Mouse (Mus musculus) heart, embryonic 16.5 days (tissue): ENCODE measurements at regions not wholly inside any gene's neighbourhood (a gene's known extent, or its start where the extent isn't known, plus 50 kb on each side); places are given as distances from the start of the nearest gene placed in this dataset.
A peak's percentile ranks its signal among the peaks of the same experiment; 100 is the strongest.
"Not testable (repeated sequence)": the region's sequence is repeated elsewhere in the genome, so short reads cannot be mapped to it uniquely, and the experiment has no call there.

Source experiments
- ATAC-seq: fragments of 200-750 bp; cut with Nextera tagmentation; replicated peaks from 2 replicates; pipeline ENCODE4 v1.8.0; 2017; ENCODE audit warnings: moderate number of reproducible peaks; ENCODE audit not compliant: insufficient read depth, low FRiP score; ENCODE audit errors: extremely low read depth
- H3K27ac ChIP-seq: fragments of 300-500 bp; sonication (generic); 2 replicates; pipeline ENCODE4 v1.5.1; 2014; ENCODE audit warnings: mild to moderate bottlenecking, low read length, control low read depth, moderate library complexity
- H3K27me3 ChIP-seq: fragments of 300-500 bp; sonication (generic); 2 replicates; pipeline ENCODE4 v1.6.1; 2014; ENCODE audit warnings: low read length, mixed read lengths; ENCODE audit not compliant: control insufficient read depth, insufficient read depth
- H3K36me3 ChIP-seq: fragments of 300-500 bp; sonication (generic); 2 replicates; pipeline ENCODE4 v1.6.1; 2014; ENCODE audit not compliant: control insufficient read depth, insufficient read depth
- H3K4me1 ChIP-seq: fragments of 300-500 bp; sonication (generic); 2 replicates; pipeline ENCODE4 v1.6.1; 2014; ENCODE audit warnings: low read length, mixed read lengths; ENCODE audit not compliant: control insufficient read depth, insufficient read depth
- H3K4me2 ChIP-seq: fragments of 300-500 bp; sonication (generic); 2 replicates; pipeline ENCODE4 v1.6.1; 2014; ENCODE audit warnings: low read depth, mild to moderate bottlenecking, control low read depth, low read length
- H3K4me3 ChIP-seq: fragments of 300-500 bp; sonication (generic); 2 replicates; pipeline ENCODE4 v1.5.1; 2014; ENCODE audit warnings: mild to moderate bottlenecking, control low read depth, low read length
- H3K9ac ChIP-seq: fragments of 300-500 bp; sonication (generic); 2 replicates; pipeline ENCODE4 v1.6.1; 2014; ENCODE audit warnings: low read length, control low read depth
- H3K9me3 ChIP-seq: fragments of 300-500 bp; sonication (generic); replicated peaks from 2 replicates; pipeline ENCODE4 v1.6.1; 2016; ENCODE audit warnings: low read length; ENCODE audit not compliant: control insufficient read depth
- WGBS: fragments of 180-500 bp; shearing (Covaris S2); extraction: QIAGEN DNeasy Blood & Tissue Kit; methylation state at CpG from one replicate; pipeline ENCODE4 v1.1.7; 2014; 5-methylcytosine and 5-hydroxymethylcytosine counted together

DNA sequence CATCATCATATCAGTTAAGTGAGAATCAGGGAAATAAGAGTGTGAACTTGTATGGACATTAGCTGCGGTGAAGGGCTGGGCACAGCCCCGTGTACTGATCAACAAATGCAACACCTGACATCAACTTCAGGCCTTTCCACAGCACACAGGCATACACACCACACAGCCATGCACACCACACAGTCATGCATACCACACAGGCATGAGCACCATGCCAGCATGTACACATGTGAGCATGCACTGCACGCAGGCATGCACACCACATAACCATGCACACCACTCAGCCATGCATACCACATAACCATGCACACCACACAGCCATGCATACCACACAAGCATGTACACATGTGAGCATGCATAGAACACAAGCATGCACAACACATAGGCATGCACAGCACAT is 325.0 kb downstream of the Ajap1 start:
- ATAC-seq = peak; percentile 10; the same call in 1 of the 2 replicates
- Histone ChIP-seq H3K9me3 (peaks cover 14% of the 10 kb centered on the region), H3K27me3 (no peaks in the 10 kb centered on the region), H3K27ac (no peak overlapping the region), H3K4me2 (no peak overlapping the region), H3K36me3 (no peaks in the 10 kb centered on the region), H3K9ac (no peak overlapping the region), H3K4me1 (no peaks in the 10 kb centered on the region), H3K4me3 (no peak overlapping the region)
- WGBS = 87% methylated on average over 3 of the region's 3 CpGs

DNA sequence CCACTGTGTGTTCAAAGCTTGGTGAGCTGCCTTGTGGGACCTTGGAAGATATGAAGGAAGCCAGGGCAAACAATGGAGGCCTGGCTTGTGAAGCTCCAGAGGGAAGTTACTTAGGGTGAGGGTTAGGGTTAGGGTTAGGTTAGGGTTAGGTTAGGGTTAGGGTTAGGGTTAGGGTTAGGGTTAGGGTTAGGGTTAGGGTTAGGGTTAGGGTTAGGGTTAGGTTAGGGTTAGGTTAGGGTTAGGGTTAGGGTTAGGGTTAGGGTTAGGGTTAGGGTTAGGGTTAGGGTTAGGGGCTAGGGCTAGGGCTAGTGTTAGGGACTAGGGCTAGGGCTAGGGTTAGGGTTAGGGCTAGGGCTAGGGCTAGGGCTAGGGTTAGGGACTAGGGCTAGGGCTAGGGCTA is 329.7 kb downstream of the Ajap1 start:
- H3K9me3 ChIP-seq = peaks cover 11% of the 10 kb centered on the region
- not testable (repeated sequence) for H3K4me3 ChIP-seq, H3K27ac ChIP-seq, H3K4me1 ChIP-seq, H3K4me2 ChIP-seq, ATAC-seq, H3K9ac ChIP-seq, H3K27me3 ChIP-seq, H3K36me3 ChIP-seq

DNA sequence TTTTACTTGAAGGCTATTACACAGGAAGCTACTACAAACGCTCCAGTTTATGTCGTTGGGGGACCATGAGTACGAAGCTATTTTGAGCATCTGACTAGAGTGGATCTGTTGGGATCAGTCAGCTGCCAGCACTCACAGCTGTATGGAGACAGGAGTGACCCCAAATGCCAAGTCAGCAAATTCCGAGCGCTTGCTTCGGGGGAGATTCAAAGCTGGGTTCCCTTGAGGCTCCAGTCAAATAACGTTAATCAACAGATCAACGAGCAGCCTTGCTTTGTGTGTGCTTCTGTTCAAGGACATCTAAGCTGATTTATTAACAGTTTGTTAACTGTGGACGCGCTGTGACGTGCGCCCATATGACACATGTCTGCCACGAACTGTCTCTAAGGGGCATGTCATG is 349.5 kb downstream of the Ajap1 start:
- no peak for ATAC-seq
- WGBS = 75% methylated on average over 13 of the region's 13 CpGs
- Histone ChIP-seq H3K27ac (no peak overlapping the region), H3K4me2 (no peak overlapping the region), H3K9me3 (peaks cover 10% of the 10 kb centered on the region; the same call in 1 of the 2 replicates), H3K4me1 (no peaks in the 10 kb centered on the region), H3K4me3 (no peak overlapping the region), H3K36me3 (no peaks in the 10 kb centered on the region), H3K27me3 (no peaks in the 10 kb centered on the region), H3K9ac (no peak overlapping the region)

DNA sequence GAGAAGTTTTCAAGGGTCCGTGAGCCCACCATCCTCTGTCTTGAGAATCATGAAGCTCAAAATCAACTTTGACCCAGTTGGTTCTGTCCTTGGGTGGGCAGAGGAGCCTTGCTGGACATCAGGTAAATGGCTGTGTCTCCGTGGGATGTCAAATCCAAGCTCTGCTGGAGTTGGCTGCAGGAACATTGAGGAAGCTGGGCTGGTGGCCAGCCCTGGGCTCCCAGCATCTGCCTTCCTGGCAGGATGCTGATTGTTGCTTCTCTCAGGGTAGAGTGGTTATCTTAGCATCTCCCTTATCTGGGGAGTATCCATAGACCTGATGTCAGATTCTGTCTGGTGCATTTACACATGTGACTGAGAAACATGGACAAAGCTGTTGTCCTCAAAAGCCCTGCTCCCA is 353.3 kb downstream of the Ajap1 start:
- no peak overlapping the region for H3K4me3 ChIP-seq
- H3K4me2 ChIP-seq = no peak overlapping the region
- WGBS = 68% methylated on average over 2 of the region's 2 CpGs
- H3K9ac ChIP-seq = no peak overlapping the region
- no peak overlapping the region for H3K27ac ChIP-seq
- no peaks in the 10 kb centered on the region for H3K4me1 ChIP-seq
- ATAC-seq = no peak
- no peaks in the 10 kb centered on the region for H3K36me3 ChIP-seq
- no peaks in the 10 kb centered on the region for H3K27me3 ChIP-seq
- H3K9me3 ChIP-seq = peaks cover 8% of the 10 kb centered on the region; the same call in 1 of the 2 replicates

DNA sequence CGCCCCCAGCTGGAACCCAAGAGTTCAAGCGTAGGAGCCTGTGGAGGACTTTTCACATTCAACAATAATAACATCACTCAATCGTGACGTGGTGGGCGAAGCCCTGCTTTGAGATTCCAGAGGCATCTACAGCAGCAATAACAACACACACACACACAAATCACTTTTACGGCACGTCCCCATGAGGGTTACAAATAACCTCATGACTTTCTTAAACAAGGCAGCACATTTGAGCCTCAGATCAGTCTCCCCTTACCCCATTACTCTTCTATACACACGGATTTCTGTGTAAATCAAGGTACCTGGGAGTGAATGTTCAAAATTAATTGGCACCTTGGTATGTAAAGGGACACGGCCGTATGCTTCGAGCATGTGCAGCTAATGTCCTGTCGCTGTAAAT is 354.4 kb downstream of the Ajap1 start:
- peaks cover 8% of the 10 kb centered on the region; the same call in 1 of the 2 replicates for H3K9me3 ChIP-seq
- H3K27ac ChIP-seq = no peak overlapping the region
- WGBS = 87% methylated on average over 12 of the region's 12 CpGs
- no peak overlapping the region for H3K4me2 ChIP-seq
- H3K4me1 ChIP-seq = no peaks in the 10 kb centered on the region
- H3K36me3 ChIP-seq = no peaks in the 10 kb centered on the region
- no peaks in the 10 kb centered on the region for H3K27me3 ChIP-seq
- H3K9ac ChIP-seq = no peak overlapping the region
- no peak overlapping the region for H3K4me3 ChIP-seq
- no peak for ATAC-seq

DNA sequence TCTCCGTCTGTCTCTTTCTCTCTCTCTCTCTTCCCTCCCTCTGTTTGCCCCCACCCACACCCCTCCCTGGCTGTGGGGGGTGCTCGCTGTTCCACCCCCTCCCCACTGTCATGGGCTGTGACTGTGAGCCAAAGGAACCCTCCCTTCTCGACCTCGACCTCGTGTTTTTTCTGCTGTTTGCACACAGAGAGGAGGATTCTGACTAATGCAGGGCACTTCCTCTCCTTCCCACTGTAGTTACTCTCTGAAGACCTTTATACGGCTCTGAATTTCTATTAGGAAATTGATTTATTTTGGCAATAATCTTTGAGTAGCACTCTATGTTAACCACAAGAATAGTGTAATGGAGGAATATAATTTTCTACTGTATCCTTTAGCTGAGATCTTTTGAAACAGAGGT is 362.1 kb downstream of the Ajap1 start:
- Histone ChIP-seq H3K9ac (no peak overlapping the region), H3K27ac (no peak overlapping the region), H3K9me3 (peaks cover 3% of the 10 kb centered on the region; the same call in 1 of the 2 replicates), H3K4me3 (no peak overlapping the region), H3K4me2 (no peak overlapping the region), H3K36me3 (no peaks in the 10 kb centered on the region), H3K27me3 (no peaks in the 10 kb centered on the region), H3K4me1 (no peaks in the 10 kb centered on the region)
- WGBS = 47% methylated on average over 6 of the region's 6 CpGs
- no peak for ATAC-seq

DNA sequence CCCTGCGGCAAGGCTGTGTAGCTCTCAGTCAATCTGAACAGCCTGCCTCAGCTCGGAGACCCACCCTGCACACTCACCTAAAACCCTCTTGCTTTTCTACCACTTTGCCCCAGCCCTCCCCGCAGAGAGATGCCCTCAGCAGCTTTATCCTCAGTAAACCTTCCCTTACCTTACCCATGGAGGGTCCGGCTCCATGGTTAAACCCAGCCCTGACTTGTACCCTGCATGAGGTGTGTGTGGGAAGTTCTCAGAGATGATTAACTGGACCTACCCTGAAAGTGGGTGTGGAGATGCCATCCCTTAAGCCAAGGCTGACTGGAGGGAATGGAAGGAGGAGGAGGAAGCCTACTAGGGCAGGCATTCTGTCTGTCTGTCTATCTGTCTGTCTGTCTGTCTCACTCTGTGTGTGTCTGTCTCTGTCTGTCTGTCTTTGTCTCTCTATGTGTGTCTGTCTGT is 362.9 kb downstream of the Ajap1 start:
- 75% methylated on average over 4 of the region's 4 CpGs for WGBS
- Histone ChIP-seq H3K36me3 (no peaks in the 10 kb centered on the region), H3K4me3 (no peak overlapping the region), H3K9me3 (peaks cover 3% of the 10 kb centered on the region; the same call in 1 of the 2 replicates), H3K27ac (no peak overlapping the region), H3K9ac (no peak overlapping the region), H3K27me3 (no peaks in the 10 kb centered on the region), H3K4me1 (no peaks in the 10 kb centered on the region), H3K4me2 (no peak overlapping the region)
- no peak for ATAC-seq

DNA sequence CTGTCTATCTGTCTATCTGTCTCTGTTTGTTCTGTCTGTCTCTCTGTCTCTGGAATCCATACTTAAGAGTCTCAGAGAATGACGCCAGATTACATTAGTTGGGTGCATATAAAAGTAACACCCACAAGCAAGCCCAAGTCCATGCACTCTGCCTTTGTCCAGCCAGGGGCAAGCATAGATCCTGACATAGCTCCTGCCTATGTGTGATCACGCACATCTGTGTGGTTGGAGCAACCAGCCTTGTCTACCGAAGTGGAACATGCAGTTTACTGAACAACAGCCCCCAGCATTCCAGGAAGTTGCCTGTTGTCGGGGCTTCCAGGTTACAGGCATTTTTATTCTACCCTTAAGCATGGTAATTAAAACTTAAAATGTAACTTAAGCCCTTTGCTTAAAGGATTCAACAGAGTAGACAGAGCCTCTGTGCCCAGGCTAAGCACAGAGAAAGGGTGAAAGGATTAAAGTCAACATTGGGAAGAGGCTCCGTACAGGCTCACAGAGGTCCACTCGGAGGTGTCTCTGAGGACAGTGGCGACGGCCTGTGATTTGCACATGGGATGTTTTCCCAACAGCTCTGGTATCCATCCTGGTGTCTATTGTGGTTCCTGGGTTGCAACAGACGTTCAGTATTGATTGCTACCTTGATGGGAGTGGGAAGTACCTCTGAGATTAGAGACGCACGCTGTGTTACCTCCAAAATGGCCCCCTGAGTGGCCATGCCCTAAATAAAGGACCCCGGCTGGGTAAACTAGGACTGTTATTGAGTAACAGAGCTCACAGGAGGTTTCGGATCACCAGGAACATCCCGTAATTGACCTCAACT is 363.6 kb downstream of the Ajap1 start:
- Histone ChIP-seq H3K4me3 (no peak overlapping the region), H3K4me1 (no peaks in the 10 kb centered on the region), H3K4me2 (no peak overlapping the region), H3K27me3 (no peaks in the 10 kb centered on the region), H3K9me3 (peaks cover 3% of the 10 kb centered on the region; the same call in 1 of the 2 replicates), H3K36me3 (no peaks in the 10 kb centered on the region), H3K27ac (no peak overlapping the region), H3K9ac (no peak overlapping the region)
- WGBS = 63% methylated on average over 14 of the region's 14 CpGs
- ATAC-seq = no peak

DNA sequence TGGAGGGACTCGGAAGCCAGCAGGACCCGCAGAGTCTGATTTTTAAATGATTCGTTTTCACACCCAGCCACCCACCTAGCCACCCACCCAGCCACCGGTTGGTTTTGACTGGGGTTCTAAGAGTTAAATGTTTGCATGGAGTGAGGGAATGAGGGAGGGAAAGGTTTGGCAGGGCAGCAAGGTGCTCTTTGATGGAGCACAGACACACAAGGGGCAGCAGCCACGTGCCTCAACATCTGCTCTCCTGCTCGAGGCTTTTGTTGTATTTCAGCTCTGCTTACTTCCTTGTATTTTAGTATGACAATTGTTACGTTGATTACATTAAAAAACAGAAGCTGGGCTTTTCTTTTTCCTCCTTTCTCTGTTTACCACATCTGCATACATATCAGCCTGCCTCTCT is 367.6 kb downstream of the Ajap1 start:
- no peak overlapping the region for H3K27ac ChIP-seq
- 55% methylated on average over 7 of the region's 7 CpGs for WGBS
- no peak overlapping the region for H3K4me2 ChIP-seq
- H3K9me3 ChIP-seq = peaks cover 3% of the 10 kb centered on the region; the same call in 1 of the 2 replicates
- H3K27me3 ChIP-seq = no peaks in the 10 kb centered on the region
- H3K4me3 ChIP-seq = no peak overlapping the region
- no peak overlapping the region for H3K9ac ChIP-seq
- H3K4me1 ChIP-seq = no peaks in the 10 kb centered on the region
- no peak for ATAC-seq
- H3K36me3 ChIP-seq = no peaks in the 10 kb centered on the region
